Mouse (Mus musculus): Measurements from ENCODE around the gene Gm45717.

Gm45717 gene

GRCm38 (mm10) chr7:140902036-140902875 lies 53.5 kb downstream of the Gm45717 start:
- no peak for DNase-seq

DNA sequence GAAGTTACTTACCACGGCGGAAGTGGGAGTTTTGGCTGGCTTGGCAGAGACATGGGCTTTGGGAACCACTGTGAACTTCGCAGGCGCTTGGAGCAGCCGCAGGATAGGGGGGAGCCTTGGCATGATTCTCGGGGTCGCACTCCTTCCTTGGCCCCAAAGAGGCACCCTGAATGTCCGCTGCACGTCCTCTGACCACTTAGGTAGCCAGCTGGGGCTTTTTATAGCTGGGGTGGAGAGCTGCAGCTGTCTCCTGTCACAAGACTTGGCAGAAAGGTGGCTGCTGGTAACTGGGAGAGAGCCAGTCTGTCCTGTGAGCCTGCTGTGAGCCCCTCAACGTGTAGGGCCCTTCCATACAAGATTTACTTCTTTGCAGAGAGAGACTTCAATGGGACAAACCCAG lies 55.5 kb downstream of the Gm45717 start, which contains the start of gene Cox8b:
Cox8b (minus strand) TSS at position 227 of the 400 bp plus-strand sequence.
- no peak for DNase-seq

All from kidney, adult 9 months (tissue).